Mouse (Mus musculus): Measurements from ENCODE around the gene Capn3. TPM values are rescaled to one million over a fixed set of nuclear protein-coding genes. Genes with fewer than 3 reads are reported as not detected.

Capn3 gene
- polyA plus RNA-seq, 1 experiment from 2014 or later: 0.40 TPM

DNA sequence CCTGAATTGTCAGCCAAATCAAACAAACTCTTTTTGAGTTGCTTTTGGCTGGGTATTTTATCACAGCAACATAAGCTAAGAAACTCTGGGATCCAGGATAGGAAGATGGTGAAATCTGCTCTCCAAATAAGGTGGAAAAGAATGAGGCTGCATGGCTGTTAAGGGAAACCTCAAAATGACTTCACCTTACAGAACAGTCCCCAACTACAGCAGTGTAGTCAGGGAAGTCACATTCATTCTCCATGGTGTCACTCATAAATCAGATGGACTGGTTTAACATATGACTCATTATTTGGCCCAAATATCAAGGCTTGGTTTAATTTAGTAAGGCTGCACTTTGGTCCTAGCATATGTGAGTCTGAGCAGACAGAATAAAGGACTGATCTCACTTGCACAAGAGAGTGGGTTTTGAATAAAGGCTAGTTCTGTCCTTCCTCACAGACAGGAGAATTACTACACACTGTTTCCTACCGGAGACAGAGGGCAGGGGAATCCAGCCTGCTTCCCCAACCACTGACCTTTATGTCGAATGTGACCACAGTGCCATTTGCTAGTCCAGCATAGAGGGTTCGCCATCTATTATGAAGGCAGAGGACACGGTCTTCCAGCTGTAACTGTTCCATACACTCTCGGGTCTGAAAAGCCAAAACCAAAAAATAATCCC is 62.9 kb downstream of the Capn3 start:
- no peaks in the 10 kb centered on the region for H3K4me1 ChIP-seq (replicated peaks; ENCODE audit: control insufficient read depth, insufficient read depth)
- H3K4me3 ChIP-seq (ENCODE audit: low read depth, low read length): no peak overlapping the region
- peaks cover 25% of the 10 kb centered on the region for H3K36me3 ChIP-seq (ENCODE audit: control insufficient read depth, insufficient read depth, low read length)
- TF ChIP-seq CTCF (IDR thresholded peaks at IDR 0.05; ENCODE audit: low read depth) (no peak), EP300 (optimal IDR thresholded peaks at IDR 0.05) (no peak)
- no peak overlapping the region for H3K4me2 ChIP-seq (replicated peaks; ENCODE audit: low read depth)
- ATAC-seq (ENCODE audit: low FRiP score, low TSS enrichment): no peak
- H3K27me3 ChIP-seq (ENCODE audit: control insufficient read depth, insufficient read depth, low read length): no peaks in the 10 kb centered on the region
- H3K9ac ChIP-seq (ENCODE audit: low read length): no peak overlapping the region
- H3K27ac ChIP-seq (replicated peaks): no peak overlapping the region
- H3K9me3 ChIP-seq (ENCODE audit: control insufficient read depth, low read length): no peaks in the 10 kb centered on the region
- WGBS: 81% methylated on average over 5 of the region's 5 CpGs
- no peak for DNase-seq (ENCODE audit: low spot score)

DNA sequence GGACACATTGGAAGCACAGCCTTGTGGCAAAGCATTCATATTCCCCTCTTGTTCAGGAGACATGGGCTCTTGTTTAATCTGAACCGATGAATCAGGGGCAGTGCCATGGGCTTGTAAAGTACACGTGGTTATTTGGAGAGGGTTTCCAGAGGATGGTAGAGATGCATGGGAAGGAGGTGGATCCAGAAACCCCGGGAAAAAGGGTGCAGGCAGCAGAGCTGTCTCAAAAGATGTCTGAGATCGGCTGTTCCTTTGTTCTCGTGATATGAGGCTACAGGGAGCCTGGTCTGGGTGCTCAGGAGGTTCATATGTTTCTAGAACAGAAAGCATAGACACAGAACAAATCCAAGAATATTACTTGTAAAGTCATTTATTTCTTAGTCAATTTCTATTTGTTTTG is 71.0 kb downstream of the Capn3 start:
- no peak for TF ChIP-seq EP300 (optimal IDR thresholded peaks at IDR 0.05)
- TF ChIP-seq CTCF (IDR thresholded peaks at IDR 0.05; ENCODE audit: low read depth): no peak
- no peak overlapping the region for H3K27ac ChIP-seq (replicated peaks)
- no peak overlapping the region for H3K4me2 ChIP-seq (replicated peaks; ENCODE audit: low read depth)
- DNase-seq (ENCODE audit: low spot score): no peak
- no peaks in the 10 kb centered on the region for H3K4me1 ChIP-seq (replicated peaks; ENCODE audit: control insufficient read depth, insufficient read depth)
- ATAC-seq (ENCODE audit: low FRiP score, low TSS enrichment): no peak
- WGBS: 84% methylated on average over 5 of the region's 5 CpGs
- H3K27me3 ChIP-seq (ENCODE audit: control insufficient read depth, insufficient read depth, low read length): no peaks in the 10 kb centered on the region
- no peaks in the 10 kb centered on the region for H3K9me3 ChIP-seq (ENCODE audit: control insufficient read depth, low read length)
- no peak overlapping the region for H3K9ac ChIP-seq (ENCODE audit: low read length)
- peaks cover 31% of the 10 kb centered on the region for H3K36me3 ChIP-seq (ENCODE audit: control insufficient read depth, insufficient read depth, low read length)
- H3K4me3 ChIP-seq (ENCODE audit: low read depth, low read length): no peak overlapping the region

DNA sequence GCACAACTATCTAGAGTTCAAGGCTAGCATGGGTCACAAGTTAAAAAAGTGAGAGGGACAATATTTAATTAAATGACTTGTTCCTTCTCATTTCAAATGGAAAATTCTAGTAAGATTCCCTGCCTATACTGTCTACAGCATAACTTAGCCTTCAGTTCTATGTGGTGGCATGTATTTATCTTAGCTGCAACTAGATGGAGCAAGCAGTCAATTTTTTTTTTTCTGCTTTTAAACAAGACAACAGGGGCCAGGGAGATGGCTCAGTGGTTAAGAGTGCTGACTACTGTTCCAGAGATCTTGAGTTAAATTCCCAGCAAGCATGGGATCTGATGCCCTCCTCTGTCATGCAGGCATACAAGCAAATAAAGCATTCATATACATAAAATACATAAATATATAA is 73.7 kb downstream of the Capn3 start:
- no peak overlapping the region for H3K27ac ChIP-seq (replicated peaks)
- no peak for DNase-seq (ENCODE audit: low spot score)
- no peak overlapping the region for H3K4me3 ChIP-seq (ENCODE audit: low read depth, low read length)
- H3K9ac ChIP-seq (ENCODE audit: low read length): no peak overlapping the region
- ATAC-seq (ENCODE audit: low FRiP score, low TSS enrichment): no peak
- H3K4me1 ChIP-seq (replicated peaks; ENCODE audit: control insufficient read depth, insufficient read depth): no peaks in the 10 kb centered on the region
- TF ChIP-seq EP300 (optimal IDR thresholded peaks at IDR 0.05): no peak
- TF ChIP-seq CTCF (IDR thresholded peaks at IDR 0.05; ENCODE audit: low read depth): peak; percentile 58
- no peak overlapping the region for H3K4me2 ChIP-seq (replicated peaks; ENCODE audit: low read depth)
- H3K27me3 ChIP-seq (ENCODE audit: control insufficient read depth, insufficient read depth, low read length): no peaks in the 10 kb centered on the region
- H3K36me3 ChIP-seq (ENCODE audit: control insufficient read depth, insufficient read depth, low read length): peaks cover 21% of the 10 kb centered on the region
- H3K9me3 ChIP-seq (ENCODE audit: control insufficient read depth, low read length): no peaks in the 10 kb centered on the region

DNA sequence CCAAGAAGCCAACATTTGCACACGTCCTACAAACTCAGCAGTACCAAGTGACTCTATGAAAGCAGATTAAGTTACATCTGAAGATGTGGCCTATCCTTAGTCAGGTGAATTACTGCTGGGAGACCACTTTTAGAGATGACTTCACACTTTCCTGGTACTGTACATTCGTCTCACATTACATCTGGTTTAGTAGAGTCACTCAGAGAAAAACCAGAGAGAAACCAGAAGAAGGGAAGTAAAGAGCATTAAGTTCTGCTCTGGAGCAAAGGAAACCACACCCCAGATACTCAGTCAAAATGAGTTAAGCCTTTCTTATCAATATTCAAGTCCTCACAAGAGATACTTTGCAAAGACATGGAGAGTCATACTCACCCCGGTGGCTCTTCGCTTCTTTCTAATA is 75.4 kb downstream of the Capn3 start:
- 91% methylated on average over 4 of the region's 4 CpGs for WGBS
- ATAC-seq (ENCODE audit: low FRiP score, low TSS enrichment) (no peak), DNase-seq (ENCODE audit: low spot score) (no peak)
- H3K9me3 ChIP-seq (ENCODE audit: control insufficient read depth, low read length): no peaks in the 10 kb centered on the region
- no peak overlapping the region for H3K27ac ChIP-seq (replicated peaks)
- TF ChIP-seq EP300 (optimal IDR thresholded peaks at IDR 0.05) (no peak), CTCF (IDR thresholded peaks at IDR 0.05; ENCODE audit: low read depth) (no peak)
- H3K4me2 ChIP-seq (replicated peaks; ENCODE audit: low read depth): no peak overlapping the region
- H3K36me3 ChIP-seq (ENCODE audit: control insufficient read depth, insufficient read depth, low read length): peaks cover 21% of the 10 kb centered on the region
- H3K4me3 ChIP-seq (ENCODE audit: low read depth, low read length): no peak overlapping the region
- H3K9ac ChIP-seq (ENCODE audit: low read length): no peak overlapping the region
- H3K4me1 ChIP-seq (replicated peaks; ENCODE audit: control insufficient read depth, insufficient read depth): no peaks in the 10 kb centered on the region
- no peaks in the 10 kb centered on the region for H3K27me3 ChIP-seq (ENCODE audit: control insufficient read depth, insufficient read depth, low read length)

DNA sequence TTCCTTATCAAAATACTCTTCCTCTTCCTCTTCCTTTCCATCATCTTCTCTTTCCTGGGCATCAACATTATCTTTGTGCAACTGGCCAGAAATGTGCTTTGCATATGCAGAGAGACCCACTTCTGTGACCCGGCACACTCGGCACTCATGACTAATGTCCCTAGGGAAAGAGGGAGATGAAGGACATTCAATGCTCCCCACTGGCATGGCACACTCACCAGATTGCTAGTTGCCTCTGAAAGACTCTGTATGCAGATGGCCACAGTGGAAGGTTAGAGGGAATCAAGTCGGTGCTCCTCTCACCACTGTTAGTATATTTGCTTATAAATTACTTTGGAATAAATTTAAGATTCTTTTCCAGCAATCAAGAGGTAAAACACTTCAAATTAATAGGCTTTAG is 83.5 kb downstream of the Capn3 start:
- Histone ChIP-seq H3K4me2 (replicated peaks; ENCODE audit: low read depth) (0 out of 2 replicates have a peak overlapping the region, but pooled peaks have one; percentile 9), H3K27me3 (ENCODE audit: control insufficient read depth, insufficient read depth, low read length) (no peaks in the 10 kb centered on the region), H3K36me3 (ENCODE audit: control insufficient read depth, insufficient read depth, low read length) (peaks cover 4% of the 10 kb centered on the region), H3K9me3 (ENCODE audit: control insufficient read depth, low read length) (no peaks in the 10 kb centered on the region), H3K4me3 (ENCODE audit: low read depth, low read length) (no peak overlapping the region), H3K27ac (replicated peaks) (peak overlapping the region; percentile 41; the same call in 1 of the 2 replicates), H3K9ac (ENCODE audit: low read length) (no peak overlapping the region), H3K4me1 (replicated peaks; ENCODE audit: control insufficient read depth, insufficient read depth) (no peaks in the 10 kb centered on the region)
- TF ChIP-seq CTCF (IDR thresholded peaks at IDR 0.05; ENCODE audit: low read depth) (no peak), EP300 (optimal IDR thresholded peaks at IDR 0.05) (no peak)
- DNase-seq (ENCODE audit: low spot score) (no peak), ATAC-seq (ENCODE audit: low FRiP score, low TSS enrichment) (no peak)
- 43% methylated on average over 3 of the region's 3 CpGs for whole genome bisulfite sequencing

DNA sequence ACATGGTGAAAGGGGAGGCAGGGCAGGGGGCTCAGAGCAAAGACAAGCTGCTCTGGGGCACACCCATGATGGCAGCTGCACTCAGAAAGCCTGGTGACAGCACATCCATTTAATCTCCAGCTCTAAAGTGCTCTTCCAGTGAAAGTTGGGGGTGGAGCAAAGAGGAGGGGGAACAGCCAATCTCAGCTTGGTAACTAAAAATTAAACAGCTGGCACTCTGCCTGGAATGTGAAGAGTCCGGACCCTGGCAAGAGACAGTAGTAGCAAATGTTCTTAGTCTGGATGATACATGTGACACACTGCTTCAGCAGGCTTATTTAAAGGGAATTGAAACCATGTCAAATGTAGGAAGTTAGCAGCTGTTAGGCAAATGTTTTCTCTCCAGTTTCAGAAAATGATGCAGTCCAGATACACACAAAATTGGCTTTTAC is 84.0 kb downstream of the Capn3 start:
- Histone ChIP-seq H3K4me1 (replicated peaks; ENCODE audit: control insufficient read depth, insufficient read depth) (no peaks in the 10 kb centered on the region), H3K4me3 (ENCODE audit: low read depth, low read length) (no peak overlapping the region), H3K36me3 (ENCODE audit: control insufficient read depth, insufficient read depth, low read length) (peaks cover 2% of the 10 kb centered on the region; the same call in 1 of the 2 replicates), H3K9me3 (ENCODE audit: control insufficient read depth, low read length) (no peaks in the 10 kb centered on the region), H3K27me3 (ENCODE audit: control insufficient read depth, insufficient read depth, low read length) (no peaks in the 10 kb centered on the region), H3K9ac (ENCODE audit: low read length) (no peak overlapping the region), H3K27ac (replicated peaks) (peak overlapping the region; percentile 41; the same call in 1 of the 2 replicates), H3K4me2 (replicated peaks; ENCODE audit: low read depth) (0 out of 2 replicates have a peak overlapping the region, but pooled peaks have one; percentile 9)
- 19% methylated on average over 1 of the region's 1 CpGs for WGBS
- TF ChIP-seq CTCF (IDR thresholded peaks at IDR 0.05; ENCODE audit: low read depth): no peak
- peak; percentile 35 for TF ChIP-seq EP300 (optimal IDR thresholded peaks at IDR 0.05)
- peak; percentile 85 for ATAC-seq (ENCODE audit: low FRiP score, low TSS enrichment)
- DNase-seq (ENCODE audit: low spot score): peak; percentile 37

Data from stomach, postnatal 0 days (tissue).